Mouse (Mus musculus) frontal cortex, adult 2 months (tissue): ENCODE measurements around the gene Lrfn1. TPM values are rescaled to one million over a fixed set of nuclear protein-coding genes. Genes with fewer than 3 reads are reported as not detected.
"Not testable (repeated sequence)": the region's sequence is repeated elsewhere in the genome, so short reads cannot be mapped to it uniquely, and the experiment has no call there.

ENCODE experiments used
- DNase-seq, 2 experiments: peaks; one replicate each; pipeline ENCODE4 v3.0.0; 2022; ENCODE audit warnings: low spot score in 1 of 2; ENCODE audit errors: extremely low spot score in 1 of 2
- polyA plus RNA-seq: library from polyadenylated mRNA; depleted of rRNA; stranded (reverse); fragments of >200 nt; gene quantifications from 2 replicates; pipeline ENCODE4 v1.2.3, GENCODE M21; 2012; rRNA removed

Lrfn1 gene
- polyA plus RNA-seq, 1 experiment = 40.4 TPM

DNA sequence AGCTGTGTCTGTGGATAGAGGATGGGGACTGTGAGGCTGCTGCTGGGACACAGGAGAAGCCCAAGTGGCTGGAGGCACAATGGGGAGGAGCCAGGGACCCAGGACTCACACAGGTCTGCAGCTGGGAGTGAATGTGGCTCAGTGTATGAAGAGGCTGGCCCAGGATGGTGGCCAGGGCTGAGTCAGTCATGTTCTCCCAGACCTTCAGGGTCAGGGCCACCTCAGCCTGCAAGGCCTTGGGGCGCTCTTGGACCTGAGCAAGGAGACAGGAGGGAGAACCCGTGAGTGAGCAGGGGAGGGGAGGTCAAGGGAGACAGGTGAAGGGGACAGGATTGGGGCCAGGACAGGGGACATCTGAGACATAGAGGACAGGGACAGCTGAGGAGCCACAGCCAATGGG lies 57.3 kb downstream of the Lrfn1 start:
- not testable (repeated sequence) for DNase-seq

DNA sequence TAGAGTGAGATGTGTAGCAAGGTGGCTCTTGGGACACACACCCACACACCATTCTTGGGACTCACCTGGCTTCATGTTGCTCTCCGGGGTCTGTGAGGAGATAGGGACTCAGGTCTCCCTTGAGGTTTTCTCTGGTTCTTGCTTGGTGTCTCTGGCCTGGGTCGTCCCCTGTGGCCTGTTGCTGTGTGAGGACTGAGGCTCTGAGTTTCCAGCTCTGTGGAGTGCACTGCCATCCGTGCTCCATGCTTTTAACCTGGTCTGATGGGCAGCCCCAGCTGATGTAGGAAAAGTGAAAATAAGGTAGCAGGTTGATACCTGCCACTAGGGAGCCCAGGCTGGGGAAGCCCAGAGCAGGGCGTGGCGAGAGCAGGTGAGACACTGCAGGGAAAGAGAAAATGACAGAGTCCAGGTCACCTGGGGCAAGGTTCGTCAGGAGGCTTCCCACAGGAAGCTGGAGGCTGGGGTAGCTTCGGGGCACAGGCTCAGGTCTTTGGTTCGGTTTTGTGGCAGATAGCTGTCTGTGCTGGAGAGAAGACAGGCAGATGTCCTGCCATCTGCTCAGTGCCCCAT lies 58.7 kb downstream of the Lrfn1 start, which contains the start of gene Ifnl2:
Gene Ifnl2, minus strand, starts transcription at position 51 of the 570 bp plus-strand sequence.
- not testable (repeated sequence) for DNase-seq

DNA sequence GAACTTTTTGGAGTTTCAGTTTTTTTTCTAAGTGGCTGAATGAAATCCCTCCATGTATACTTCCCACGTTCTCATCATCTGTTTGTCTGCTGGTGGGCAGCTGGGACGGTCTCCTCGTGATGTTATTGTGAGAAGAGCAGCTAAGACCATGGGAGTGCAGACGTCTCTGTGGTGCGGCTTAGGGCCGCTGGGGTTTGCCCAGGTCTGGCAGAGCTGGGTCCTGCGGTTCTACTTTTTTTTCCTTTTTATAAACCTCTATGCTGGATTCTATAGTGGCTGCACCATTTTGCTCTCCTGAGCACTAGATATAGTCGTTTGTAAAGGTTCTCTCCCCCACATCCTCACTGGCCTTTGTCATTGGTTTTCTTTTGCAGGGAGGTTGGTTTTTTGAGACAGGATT lies 59.7 kb downstream of the Lrfn1 start:
- no peak for DNase-seq

Other genes starting within 250 kb of the Lrfn1 start
- 56.5 and 57.0 TPM in 2 replicates for gene Eid2, start 184.1 kb upstream of the Lrfn1 start, polyA plus RNA-seq
- gene Eid2b, start 174.2 kb upstream of the Lrfn1 start, polyA plus RNA-seq = 29.7 and 32.9 TPM in 2 replicates
- gene Selenov, start 160.8 kb upstream of the Lrfn1 start, polyA plus RNA-seq = 1.7 and 1.8 TPM in 2 replicates
- 2.0 and 2.6 TPM in 2 replicates for gene Dll3, start 149.7 kb upstream of the Lrfn1 start, polyA plus RNA-seq
- gene Timm50, start 139.9 kb upstream of the Lrfn1 start, polyA plus RNA-seq = 53.0 and 58.6 TPM in 2 replicates
- gene Supt5, start 113.2 kb upstream of the Lrfn1 start, polyA plus RNA-seq = 114 and 117 TPM in 2 replicates
- gene Rps16, start 101.3 kb upstream of the Lrfn1 start, polyA plus RNA-seq = 618 and 661 TPM in 2 replicates
- 4.3 and 6.3 TPM in 2 replicates for gene Plekhg2, start 79.4 kb upstream of the Lrfn1 start, polyA plus RNA-seq
- gene Zfp36, start 71.7 kb upstream of the Lrfn1 start, polyA plus RNA-seq = 3.1 and 3.9 TPM in 2 replicates
- gene Med29, start 59.3 kb upstream of the Lrfn1 start, polyA plus RNA-seq = 32.8 and 39.2 TPM in 2 replicates
- gene Paf1, start 59.0 kb upstream of the Lrfn1 start, polyA plus RNA-seq = 149 and 182 TPM in 2 replicates
- 4.0 and 5.2 TPM in 2 replicates for gene Gmfg, start 14.5 kb upstream of the Lrfn1 start, polyA plus RNA-seq
- gene Ifnl2, start 58.5 kb downstream of the Lrfn1 start, polyA plus RNA-seq = not detected in 2 replicates
- not detected in 2 replicates for gene Ifnl3, start 70.9 kb downstream of the Lrfn1 start, polyA plus RNA-seq
- 0.40 TPM in 1 of 2 replicates, not detected in the other for gene Sycn, start 88.9 kb downstream of the Lrfn1 start, polyA plus RNA-seq
- 1.1 and 2.1 TPM in 2 replicates for gene Nccrp1, start 95.3 kb downstream of the Lrfn1 start, polyA plus RNA-seq
- gene Samd4b, start 146.2 kb downstream of the Lrfn1 start, polyA plus RNA-seq = 62.4 and 66.9 TPM in 2 replicates
- 8.7 and 8.8 TPM in 2 replicates for gene Pak4, start 146.2 kb downstream of the Lrfn1 start, polyA plus RNA-seq
- gene Acp7, start 179.4 kb downstream of the Lrfn1 start, polyA plus RNA-seq = 1.2 and 3.9 TPM in 2 replicates
- 28.9 and 35.7 TPM in 2 replicates for gene Fbxo27, start 240.9 kb downstream of the Lrfn1 start, polyA plus RNA-seq